Mouse (Mus musculus): Measurements from ENCODE around the gene Camk2d.

Gene Camk2d

DNA sequence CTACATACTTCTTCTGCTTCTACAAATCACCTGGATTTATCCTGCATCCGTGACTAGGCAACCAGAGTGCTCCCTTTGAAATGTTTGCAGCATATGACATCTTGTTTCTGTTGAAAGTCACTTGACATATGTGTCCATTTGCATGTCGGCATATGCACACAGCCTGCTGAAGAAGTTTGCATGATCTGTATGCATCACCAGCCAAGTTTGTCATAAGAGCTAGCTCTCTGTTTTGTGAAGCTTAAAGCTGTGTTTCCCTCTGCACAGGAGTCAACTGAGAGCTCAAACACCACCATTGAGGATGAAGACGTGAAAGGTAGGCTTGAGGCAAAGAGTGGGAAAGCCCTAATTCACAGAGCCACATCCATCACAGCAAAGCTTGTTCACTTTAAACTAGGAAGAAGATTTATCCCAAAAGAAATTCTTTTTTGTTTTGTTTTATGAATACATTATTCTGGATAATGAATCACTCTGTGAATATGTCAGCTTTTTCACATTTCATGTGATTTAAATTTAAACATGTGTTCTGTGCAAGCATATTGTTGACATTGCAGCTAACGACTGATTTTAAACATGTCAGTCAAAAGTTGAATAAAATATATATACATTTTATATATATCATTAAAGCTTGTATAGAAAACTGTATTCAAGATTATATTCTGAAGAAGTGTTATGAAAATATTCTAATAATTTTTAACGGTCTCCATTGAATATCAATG lies 214.4 kb downstream of the Camk2d start:
- no peak for DNase-seq (ENCODE audit: low spot score in 2 of 2)

DNA sequence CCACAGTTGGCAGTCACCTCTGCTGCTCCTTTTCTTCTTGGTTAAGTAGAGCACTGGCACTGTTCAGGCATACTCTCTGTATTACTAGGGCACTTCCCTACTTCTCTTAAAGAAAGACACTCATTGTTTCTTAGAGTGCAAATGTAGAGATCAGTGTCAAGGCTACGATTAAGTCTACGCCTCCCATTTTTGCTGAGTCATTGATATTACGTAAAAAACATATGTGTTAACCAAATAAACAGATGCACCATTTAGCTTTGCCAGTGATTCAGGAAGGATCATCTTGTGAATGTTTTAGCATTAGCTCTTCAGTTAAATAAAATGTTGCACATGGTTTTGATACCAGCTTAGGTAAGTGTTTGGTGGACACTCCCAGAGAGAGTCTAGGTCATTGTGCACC lies 215.5 kb downstream of the Camk2d start:
- no peak for DNase-seq (ENCODE audit: low spot score in 2 of 2)

DNA sequence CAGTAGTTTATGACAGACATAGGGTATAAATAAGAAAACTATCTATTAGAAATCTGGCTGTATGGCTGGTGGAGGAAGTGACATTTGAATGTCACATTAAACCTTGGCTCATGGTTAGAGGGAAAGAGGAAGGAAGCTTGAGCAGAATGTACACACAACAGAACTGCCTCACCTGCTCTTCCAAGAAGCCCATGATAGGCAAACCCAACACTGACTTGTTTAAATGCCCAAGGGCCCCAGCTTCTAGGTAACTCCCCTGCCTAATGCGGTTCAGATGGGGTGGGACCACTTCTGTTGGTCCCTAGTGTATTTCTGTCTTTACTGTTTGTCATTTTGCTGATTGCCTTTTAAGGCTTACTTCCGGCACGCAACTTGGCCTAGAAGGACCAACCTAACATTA lies 226.3 kb downstream of the Camk2d start:
- no peak for DNase-seq (ENCODE audit: low spot score in 2 of 2)

DNA sequence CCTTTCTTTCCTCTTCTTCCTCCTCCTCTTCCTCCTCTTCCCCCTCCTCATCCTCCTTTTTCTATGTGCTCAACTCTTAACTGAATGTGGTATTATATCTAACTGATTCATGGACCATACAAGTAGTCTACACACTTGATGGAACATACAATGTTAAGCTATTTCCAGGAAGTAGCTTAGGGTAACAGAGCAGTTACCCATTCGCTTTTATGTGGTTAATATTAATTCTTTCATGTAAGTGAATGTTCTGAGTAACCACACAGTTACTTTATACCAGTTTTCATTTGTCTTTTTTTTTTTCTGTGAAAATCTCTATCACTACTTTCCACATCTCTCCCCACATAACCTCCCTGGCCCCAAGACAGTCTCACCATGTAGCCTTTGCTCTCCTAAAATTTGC lies 228.8 kb downstream of the Camk2d start:
- DNase-seq (ENCODE audit: low spot score in 2 of 2) = no peak

DNA sequence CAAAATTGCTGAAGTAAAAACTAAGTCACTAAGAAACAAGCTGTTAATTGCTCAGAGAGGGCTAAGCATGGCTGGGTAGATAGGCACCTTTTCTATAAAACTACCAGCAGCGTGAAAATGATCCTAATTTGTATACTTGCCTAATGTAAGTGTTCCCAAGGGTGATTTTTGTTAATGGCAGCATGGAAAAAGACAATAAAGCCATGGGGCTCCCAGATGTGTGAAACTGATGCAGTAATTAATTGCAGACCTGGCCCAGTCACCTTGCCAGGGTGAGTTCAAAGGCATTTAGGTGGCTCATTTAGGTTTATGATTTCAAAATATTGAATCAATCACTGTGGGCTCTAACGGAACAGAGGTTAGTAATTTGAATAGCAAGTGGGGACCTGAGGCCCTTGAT lies 230.1 kb downstream of the Camk2d start:
- no peak for DNase-seq (ENCODE audit: low spot score in 2 of 2)

DNA sequence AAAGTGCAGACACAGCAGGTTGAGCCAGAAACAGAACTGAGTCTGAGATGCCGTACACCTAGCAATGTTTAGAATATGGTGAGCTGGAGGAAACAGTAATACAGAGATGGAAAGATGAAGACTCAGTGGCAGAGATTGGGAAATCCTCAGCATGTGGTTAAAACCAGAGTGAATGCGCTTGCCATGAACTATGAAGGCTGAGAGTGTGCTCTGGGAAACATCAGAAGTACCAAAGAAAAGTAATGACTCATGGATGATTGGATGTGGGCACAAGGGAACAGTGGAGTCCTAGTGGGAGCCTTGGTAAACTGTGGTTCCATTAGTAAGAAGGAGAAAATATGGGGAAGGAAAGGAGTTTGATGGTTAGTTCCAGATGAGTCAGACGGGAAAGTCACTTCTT lies 231.8 kb downstream of the Camk2d start:
- DNase-seq (ENCODE audit: low spot score in 2 of 2) = no peak

DNA sequence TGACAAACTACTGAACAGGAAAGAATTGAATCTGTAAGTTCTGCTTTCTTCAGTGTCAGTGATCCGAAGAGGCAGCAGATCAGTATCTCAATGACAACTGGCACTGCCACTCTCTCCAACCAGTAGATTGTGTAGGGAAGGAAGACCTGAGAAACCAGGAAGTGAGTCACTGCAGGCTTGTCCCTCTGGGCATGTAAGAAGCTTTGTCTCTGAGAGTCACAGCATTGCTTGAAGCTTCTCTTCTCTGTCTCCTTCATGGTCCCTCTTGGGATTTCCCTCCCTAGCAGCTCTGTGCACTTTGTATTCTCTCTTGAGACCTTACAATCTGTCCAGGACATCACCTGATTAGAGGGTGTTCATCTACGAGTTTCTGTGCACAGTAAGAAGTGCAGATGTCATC lies 233.7 kb downstream of the Camk2d start:
- DNase-seq (ENCODE audit: low spot score in 2 of 2) = no peak

DNA sequence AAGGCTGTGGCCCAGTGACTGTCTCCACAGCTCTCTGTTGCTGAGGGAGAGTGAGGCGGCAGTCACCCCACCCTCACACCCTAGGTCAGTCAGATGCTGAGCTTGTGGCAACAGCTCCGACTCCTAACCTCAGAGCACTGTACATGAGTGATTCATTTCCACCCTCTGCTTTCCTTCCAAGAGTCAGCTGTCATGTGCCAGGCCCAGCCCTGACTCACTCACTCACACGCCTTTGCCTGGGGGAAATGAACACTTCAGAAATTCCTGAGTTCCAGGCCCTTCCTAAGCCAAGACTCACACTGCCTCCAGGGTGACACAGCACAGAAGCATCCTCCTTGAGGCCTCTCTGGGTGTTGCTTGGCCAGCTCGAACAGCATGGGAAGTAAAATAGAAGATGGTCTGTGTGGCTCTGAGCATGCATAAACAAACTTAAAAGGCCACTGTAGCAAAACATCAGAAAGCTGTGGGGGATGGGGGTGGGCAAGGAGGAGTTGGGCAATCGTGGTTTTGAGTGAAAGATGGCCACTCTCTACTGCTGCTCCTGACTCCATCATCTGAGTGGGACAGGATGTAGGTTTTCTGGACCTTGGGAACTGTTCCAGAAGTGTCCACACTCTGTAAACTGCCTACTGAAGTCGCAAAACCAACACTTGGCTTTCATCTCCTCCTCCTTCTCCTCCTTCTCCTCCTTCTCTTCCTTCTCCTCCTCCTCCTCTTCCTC lies 235.5 kb downstream of the Camk2d start:
- no peak for DNase-seq (ENCODE audit: low spot score in 2 of 2)

DNA sequence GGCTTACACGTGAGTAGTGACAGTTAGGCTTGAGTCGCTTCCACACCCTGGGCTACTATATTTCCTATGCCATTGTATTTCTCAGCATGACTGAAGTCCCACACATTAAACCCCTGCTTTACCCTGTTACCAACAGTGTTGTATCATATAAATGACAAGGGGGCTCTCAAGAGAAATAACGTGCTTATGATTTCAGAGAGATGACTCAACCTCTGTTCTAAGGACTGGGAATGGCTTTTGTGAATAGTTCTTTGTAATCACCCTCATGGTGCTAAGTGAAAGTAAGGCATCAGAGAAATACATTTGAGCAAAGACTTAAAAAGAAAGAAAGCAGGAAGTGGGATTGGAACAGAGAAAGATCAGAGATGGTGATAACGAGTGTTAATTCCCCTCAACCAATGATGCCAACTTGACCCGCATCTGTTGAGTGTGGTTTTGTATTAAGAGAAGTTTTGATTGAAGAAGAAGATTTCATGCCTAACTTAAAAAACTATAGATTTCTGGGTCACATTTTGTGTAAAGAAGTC lies 238.6 kb downstream of the Camk2d start:
- DNase-seq (ENCODE audit: low spot score in 2 of 2) = no peak

DNA sequence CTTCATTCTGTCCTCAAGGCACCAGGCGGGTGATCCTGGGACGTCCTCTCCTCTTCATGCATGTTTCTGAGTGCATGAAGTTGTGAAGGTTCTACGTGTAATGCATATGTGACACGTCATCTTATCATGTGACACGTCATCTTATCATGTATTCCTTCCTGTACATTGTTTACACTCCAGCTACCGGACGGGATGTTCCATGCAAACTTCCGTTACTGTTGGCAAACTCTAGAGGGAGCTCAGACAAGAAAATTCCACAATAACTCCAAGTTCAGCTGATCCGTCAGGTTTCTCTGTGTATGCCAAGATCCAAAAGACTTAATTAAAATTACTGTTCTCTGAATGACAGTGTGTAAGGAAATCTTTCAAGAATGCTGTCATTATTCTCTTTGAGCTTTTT lies 246.7 kb downstream of the Camk2d start:
- no peak for DNase-seq (ENCODE audit: low spot score in 2 of 2)

DNA sequence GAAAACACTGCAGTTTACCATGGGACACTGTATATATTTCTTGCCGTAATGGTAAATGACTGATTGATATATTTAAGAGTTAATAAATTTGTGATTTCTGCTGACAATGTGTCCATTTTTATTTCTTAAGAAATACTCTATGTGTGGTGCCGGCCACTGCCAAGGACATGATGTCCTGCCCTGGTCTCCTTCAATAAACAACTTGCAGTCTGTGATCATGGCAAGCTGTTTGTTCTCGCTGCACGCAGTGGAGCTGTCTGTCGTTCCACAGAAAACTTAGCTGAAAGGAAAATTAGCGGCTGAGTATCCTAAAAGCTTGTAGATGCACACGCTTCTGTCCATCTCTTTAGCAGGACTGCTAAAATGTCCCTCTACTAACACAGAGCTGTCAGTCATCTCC lies 248.7 kb downstream of the Camk2d start:
- DNase-seq (ENCODE audit: low spot score in 2 of 2) = no peak

DNA sequence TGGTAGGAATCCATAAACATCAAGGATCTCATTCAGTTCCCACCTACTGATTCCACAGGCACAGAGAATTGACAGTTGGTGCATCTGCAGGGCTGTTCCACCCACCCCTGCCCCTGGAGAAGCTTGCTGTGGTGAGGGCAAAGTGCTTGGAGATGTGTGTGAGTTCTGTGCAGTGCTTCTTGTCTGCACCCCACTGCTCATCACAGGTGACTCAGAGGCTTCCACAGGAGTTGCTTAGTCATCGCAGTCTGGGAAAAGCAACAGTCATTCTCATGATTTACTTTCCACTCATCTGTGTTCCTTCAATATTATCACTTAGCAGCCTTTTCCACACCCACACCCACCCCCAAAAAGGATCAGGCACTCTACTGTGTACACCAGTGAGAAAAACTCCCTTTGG lies 252.0 kb downstream of the Camk2d start:
- peak; percentile 46 to 63 for DNase-seq (ENCODE audit: low spot score in 2 of 2)

DNA sequence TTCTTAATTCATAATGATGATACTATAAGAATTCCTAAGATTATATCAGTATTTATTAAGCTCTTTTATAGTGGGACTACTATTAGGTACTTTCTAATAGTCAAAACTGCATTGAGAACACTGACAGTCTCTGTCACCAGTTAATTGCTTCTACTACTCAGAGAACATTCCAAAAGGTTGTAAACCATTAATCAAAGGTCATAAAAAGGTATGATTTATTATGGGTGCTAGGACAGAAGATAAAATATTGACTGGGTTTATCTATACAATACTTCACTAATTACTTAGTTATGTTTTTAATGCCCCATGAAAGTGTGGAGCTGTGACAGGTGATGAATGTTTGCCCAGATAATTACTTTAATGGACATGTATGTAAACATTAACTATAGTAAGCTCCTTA lies 264.3 kb downstream of the Camk2d start:
- DNase-seq (ENCODE audit: low spot score in 2 of 2) = no peak

DNA sequence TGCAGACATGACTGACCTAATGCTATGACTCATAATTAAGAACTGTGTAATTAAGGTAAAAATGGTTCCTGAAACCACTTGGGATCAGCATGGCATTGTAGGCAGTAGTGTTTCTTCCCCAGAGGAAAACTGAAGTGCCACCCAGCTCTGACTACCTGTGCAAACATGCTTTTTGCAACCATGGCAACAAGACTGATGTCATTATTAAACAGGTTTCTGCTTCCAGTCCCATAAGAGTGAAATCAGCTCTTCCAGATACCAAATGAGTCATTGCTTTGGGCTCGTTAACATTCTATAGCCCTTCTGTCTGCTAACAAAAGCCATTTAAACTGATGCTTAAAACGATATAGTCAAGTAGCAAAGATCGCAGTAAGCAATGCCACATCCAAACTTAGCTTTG lies 273.5 kb downstream of the Camk2d start:
- no peak for DNase-seq (ENCODE audit: low spot score in 2 of 2)

DNA sequence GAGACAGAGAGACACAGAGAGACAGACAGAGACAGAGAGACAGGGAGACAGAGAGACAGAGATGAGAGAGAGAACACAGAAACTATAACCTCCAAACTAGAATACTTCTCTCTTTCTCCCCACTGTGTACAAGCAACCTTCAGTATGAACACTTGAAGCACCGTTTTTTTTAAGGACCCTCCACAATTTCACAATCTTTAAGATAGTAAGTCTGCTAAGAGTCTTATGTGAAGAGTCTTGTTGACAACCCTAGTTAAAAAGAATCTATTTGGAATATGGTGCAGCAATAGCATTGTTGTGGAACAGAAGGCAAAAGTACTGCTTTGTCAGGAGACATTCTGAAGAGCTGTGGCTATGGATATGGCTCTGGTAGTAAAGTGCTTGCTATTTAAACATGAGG lies 274.6 kb downstream of the Camk2d start:
- DNase-seq (ENCODE audit: low spot score in 2 of 2) = no peak

DNA sequence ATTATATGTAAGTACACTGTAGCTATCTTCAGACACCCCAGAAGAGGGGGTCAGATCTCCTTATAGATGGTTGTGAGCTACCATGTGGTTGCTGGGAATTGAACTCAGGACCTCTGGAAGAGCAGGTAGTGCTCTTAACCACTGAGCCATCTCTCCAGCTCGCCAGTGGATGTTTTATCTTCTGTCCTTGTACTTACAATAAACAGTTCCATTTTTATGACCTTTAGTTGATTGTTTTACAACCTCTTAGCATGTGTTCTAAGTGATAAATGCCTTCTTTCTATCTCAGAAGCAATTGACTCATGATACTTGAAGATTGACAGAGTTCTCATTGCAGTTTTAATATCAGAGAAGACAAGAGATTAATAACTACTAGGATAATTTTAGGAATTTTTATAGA lies 282.1 kb downstream of the Camk2d start:
- no peak for DNase-seq (ENCODE audit: low spot score in 2 of 2)

DNA sequence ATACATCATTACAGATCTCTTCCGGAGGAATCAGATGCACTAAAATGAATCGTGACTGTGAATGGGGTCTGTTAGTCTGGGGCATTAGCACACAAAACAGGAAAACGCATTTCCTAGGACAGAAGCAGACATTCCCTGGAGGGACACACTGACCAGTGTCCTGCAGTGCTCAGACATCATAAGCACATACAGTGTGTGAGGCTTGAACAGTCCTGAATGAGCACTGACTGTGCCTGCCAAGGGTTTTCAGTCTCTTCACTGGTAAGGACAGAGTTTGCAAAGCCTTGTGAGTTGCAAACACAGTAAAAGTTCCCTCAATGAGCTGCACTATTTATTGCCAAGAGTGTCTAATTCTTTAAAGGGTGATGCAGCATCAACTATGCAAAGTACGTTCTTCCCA lies 290.0 kb downstream of the Camk2d start:
- DNase-seq (ENCODE audit: low spot score in 2 of 2) = no peak

DNA sequence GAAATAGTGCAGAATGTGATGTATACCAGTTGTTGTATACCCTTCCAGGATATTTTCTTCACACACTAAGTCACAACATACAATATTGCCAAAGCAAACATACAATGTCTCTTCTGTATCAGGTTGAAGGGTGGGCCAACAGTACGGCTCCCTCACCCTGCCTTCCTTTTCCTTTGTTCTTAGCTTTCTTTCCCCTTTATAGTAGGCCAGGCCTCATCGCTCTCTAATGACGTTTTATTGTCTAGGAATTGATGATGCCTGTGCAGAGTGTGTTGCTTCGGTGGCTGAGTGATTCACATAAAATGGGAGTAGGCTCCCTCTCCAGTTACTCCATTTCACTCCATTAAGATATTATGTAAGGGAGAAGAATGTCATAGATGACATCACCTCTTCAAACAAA lies 290.5 kb downstream of the Camk2d start:
- DNase-seq (ENCODE audit: low spot score in 2 of 2) = no peak

Measured in right cerebral cortex, postnatal 36 days (tissue).